Mouse (Mus musculus) stomach, postnatal 0 days (tissue): ENCODE results near the gene Spen.

Experiments
- CTCF ChIP-seq: IDR thresholded peaks from 2 replicates; pipeline ENCODE4 v1.5.1; 2016; ENCODE audit warnings: antibody characterized with exemption, low read depth, mild to moderate bottlenecking, moderate library complexity
- EP300 ChIP-seq: optimal IDR thresholded peaks from 2 replicates; pipeline ENCODE3; 2016; ENCODE audit warnings: antibody characterized with exemption

DNA sequence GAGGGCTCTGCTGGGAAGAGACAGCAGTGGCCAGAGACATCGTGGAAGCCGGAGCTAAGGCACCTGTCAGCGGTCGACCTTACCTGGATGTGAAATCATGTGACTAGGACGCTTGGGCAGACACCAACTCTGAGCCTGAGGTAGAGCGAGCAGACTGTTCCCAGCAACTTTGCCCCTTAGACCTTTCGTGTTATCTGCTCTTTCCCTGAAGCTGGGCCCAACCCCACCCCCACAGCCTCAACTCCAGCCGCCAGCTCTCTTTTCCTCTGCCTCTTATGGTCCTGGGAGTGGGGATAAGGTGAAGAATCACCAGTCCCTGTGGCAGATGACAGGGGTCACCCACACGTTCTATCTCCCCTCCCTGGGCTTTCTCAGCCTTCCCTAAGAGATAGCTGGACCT lies 117.5 kb downstream of the Spen start:
- TF ChIP-seq EP300: no peak
- no peak for TF ChIP-seq CTCF
